Mouse (Mus musculus) adrenal gland, postnatal 36 days (tissue): ENCODE data around the gene Nppc. TPM values are rescaled to one million over a fixed set of nuclear protein-coding genes. Genes with fewer than 3 reads are reported as not detected.

Experiments used
- DNase-seq, 2 experiments: peaks; one replicate each; pipeline ENCODE4 v3.0.0; 2021; ENCODE audit warnings: mixed read lengths in 1 of 2
- microRNA-seq: library from miRNA; unstranded; fragments of <30 nt; microRNA quantifications from one replicate; pipeline ENCODE4 v1.2.0, GENCODE M21; 2021
- total RNA-seq, 2 experiments: library from RNA; stranded (reverse); gene quantifications; 2 replicates each; pipeline ENCODE4 v1.2.3; 2021

Gene Nppc
- total RNA-seq, 2 experiments from 2014 or later, result not detected

DNA sequence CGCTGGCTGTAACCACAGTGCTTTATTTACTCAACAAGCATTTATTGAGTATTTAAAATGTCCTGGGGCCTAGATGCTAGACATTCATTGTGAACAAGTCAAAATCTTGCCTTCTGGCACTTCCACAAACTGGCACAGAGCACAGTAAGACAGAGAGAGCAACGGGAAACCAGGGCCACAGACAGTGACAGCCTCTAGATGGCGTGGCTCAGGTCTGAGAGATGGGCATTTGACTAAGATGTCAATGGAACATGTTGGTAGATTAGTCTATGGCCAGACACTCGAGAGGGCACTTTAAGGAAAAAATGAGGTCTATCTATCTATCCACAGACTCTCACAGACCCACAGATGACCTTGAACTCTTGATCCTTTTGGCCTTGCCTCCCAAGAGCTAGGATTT is 17.7 kb downstream of the Nppc start:
- peak; percentile 8 to 10 for DNase-seq

DNA sequence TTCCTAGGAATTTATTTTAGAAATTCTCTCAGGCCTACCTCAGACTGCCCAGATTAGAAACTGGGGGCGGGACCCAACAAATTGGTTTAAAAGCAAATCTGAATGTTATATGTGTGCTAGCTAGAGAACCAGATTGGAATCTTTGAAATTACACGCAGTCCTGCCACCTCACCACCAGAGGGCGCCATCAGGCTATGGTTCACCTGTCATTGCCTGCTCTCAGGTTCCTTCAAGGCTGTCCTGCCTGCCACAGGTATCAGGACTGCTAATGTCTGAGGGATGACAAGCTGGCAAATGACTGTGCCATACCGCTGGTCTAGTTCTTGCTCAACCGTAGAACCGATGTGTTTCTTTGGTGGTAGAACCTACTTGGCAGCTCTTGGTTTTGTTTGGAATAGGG is 20.1 kb downstream of the Nppc start:
- DNase-seq, result peak; percentile 71 to 73

- no peak for DNase-seq
Observed at GRCm38 (mm10) chr1:86647517-86647916, 22.9 kb downstream of the Nppc start.

DNA sequence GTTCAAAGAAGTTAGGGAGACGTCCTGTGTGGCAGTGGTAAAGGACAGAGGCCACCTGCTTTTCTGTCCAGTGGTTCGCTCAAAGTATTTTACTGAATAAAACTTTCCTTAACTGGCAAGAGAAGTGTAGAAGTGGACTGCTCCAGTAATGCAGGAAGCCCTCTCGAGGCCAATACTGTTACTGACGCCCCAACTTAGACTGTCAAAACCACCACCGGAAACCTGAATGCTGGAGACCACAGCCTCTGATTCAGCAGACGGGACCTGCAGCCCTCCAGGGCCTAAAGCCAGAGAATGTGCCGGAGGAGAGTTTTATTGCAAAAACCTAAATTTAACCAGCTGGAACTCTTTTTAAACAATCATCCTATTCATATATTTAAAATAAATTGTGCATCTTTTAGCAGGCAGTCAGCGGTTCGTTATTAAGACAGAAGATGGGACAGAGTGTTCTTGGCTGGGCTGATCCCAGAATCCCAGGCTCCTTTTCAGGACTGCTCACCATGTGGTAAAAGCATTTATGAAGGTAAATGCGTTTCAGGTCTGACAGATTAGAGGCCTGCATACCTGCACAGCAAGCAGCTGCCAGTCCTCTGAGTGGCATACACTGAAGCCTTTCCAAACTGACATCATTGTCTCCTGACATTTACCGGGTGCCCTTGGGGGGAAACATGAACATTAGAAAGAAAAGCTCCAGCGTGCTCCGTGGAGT is 27.1 kb downstream of the Nppc start:
- DNase-seq, result no peak

DNA sequence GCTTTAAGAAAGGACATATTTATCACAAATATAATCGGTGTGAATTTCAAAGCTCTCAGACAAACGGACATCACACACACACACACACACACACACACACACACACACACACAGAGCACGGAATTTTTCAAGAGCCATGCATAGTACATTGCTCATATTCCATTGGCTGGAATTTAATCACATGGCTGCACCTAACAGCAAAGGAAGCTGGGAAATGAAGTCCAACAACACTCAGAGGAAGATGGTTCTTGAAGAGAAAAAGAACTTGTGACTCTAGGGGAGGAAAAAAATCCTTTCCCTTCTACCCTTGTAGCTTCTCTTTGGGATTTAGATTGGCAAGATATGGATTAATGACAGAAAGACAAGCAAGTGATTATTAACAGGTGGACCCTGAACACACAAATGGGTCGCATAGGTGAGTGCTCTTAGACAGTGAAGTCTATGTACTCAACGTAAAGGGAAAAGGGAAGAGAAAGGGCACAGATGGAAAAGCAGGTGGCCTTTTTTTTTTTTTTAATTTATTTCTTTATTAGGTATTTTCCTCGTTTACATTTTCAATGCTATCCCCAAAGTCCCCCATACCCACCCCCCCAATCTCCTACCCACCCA is 35.5 kb downstream of the Nppc start:
- peak in 1 of 2 experiments; percentile 12 for DNase-seq

- DNase-seq, result no peak
Observed at GRCm38 (mm10) chr1:86633840-86634750, 36.3 kb downstream of the Nppc start.

DNA sequence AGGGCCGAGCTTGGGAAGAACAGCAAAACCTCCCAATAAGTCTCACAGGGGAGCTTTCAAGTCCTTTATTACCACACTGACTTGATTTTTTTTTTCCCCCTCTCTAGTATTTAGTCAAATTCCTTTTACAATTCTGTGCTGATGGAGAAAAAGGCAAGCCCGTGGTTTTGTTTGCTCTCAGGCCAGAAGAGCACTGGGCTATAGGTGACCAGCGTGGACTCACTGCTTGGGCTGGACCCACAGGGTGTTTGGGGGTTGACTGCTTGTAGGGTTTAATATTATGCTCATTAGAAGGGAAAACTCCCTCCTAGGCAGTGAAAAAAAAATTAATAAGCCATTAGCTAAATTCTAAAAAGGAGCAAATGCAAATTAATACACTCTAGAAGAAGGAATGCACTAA is 36.9 kb downstream of the Nppc start:
- DNase-seq, result no peak

- DNase-seq, result no peak
Observed at GRCm38 (mm10) chr1:86632732-86633380, 37.5 kb downstream of the Nppc start.

DNA sequence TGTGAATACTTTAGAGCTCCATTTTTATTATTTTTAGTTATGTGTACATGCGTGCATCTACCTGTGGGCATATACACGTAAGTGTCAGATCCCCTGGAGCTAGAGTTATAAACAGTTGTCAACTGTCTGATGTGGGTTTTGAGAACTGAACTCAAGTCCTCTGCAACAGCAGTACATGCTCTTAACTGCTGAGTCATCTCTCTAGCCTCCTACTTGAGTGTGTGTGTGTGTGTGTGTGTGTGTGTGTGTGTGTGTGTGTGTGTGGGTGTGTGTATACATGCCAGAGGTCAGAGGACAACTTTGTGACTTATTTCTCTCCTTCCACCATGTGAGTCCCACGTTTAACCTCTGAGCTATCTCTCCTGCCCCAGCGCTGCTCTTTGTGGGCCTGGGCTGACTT is 39.8 kb downstream of the Nppc start:
- DNase-seq, result no peak

DNA sequence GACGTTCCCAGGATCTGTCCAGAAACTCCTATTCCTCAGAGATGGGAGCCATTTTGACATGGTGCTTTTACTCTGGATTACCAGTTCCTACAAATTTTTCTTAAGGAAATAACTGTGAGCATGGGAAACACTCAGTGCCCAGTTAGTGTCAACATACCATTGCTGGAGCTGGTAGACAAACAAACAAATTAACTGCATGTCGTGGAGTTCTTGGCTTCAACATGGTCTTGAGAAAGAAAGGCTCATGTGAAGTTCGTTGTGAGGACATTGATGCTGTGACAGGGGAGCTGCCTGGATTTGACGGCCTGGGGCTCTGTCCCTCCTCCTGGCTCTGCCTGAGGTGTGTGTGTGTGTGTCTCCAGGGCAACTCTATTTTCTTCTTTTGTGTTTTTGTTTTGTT is 40.4 kb downstream of the Nppc start:
- no peak for DNase-seq

DNA sequence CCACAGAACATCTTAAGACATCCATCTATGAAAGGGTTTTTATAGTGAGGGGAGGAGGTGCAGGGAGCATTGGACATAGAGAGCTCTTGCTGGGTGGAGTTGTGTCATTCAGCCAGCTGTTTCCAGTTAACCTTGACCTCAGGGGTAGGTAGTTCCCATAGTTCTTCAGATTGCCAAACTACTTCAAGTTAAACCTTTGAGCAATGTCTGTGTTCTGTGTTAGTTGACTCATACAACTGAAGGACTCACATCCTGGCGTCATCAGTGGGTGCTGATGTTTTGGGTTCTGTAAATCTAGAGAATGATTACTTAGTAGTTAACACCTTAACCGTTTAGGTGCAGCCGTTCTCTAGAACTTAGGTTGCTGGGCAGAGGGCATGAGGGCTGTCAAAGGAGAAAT is 42.1 kb downstream of the Nppc start:
- DNase-seq, result peak; percentile 27 to 40

DNA sequence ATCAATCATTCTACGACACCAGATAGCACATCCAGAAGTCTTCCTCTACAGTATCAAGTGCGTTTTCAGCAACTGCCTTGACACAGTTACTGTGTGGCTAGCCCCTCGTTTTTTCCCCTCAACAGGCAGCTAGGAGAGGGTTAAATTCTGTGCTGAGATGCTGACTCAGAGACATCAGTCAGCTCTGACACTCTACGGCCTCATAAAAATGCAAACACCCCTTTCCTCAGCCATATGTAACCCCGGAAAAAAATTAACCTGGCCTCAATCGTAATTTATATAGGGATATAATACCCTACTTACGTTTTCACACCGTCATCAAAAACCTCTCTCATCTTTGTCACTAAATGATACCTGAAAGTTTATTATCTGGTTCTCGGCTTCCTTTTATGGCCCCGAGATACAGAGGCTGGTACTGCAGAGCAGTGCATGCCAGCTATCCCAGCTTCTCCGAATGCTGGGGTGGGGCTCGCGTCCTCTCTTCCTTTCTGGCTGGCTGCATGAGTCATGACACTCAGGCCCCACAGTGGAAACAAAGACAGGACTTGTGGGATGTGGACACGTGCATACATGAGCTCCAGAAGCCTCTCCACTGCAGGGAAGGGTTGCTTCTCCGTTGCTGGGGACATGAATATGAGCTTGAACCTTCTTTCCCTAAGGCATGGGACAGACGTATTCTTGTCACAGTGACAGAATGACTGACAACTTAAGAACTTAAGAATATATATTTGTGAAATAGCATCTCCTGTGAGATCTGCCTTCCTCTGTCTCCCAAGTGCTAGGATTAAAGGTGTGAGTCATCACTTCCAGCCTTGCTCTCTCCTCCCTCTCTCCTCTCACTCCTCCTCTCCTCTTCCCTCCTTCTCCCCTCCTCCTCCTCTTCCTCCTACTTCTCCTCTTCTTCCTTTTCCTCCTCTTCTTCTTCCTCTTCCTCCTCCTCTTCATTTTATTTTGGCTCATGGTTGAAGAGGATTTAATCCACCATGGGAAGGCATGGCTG is 47.1 kb downstream of the Nppc start:
- peak; percentile 36 to 45 for DNase-seq

- DNase-seq, result peak; percentile 40 to 57
Observed at GRCm38 (mm10) chr1:86622296-86622695, 48.1 kb downstream of the Nppc start.

DNA sequence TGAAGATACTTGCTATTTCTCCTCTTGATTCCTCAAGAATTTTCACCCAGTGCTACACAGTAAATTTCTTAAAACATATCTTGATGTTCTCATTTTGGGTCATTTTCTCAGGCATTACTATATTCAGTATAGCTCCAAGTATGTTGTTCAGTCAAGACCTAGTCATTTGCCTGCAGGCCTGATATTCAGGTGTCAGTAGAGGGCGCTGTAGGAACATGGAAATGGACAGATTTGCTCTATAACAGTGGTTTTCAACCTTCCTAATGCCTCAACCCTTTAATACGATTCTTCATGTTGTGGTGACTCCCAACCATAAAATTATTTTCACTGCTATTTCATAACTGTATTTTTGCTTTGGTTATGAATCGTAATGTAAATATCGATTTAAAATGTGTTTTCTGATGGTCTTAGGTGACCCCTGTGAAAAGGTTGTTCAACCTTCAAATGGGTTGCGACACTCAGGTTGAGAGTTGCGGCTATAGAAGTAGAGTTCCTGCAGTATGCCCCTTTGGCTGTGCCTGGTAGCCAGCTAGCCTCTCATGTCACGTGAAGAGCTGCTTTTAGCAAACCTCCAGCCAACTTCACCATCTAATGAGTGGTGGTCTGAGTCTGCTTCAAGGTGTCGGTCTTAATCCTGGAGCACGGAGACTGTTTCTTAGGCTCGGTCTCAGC is 51.8 kb downstream of the Nppc start:
- DNase-seq, result peak; percentile 77 to 78

Small RNA genes lying within 50 kb of the gene (microRNA-seq; reads per million reads assigned to microRNA genes)
- not detected for gene Gm22955

Other genes with a start within 250 kb of the Nppc start
- not detected for gene Nmur1, start 244.3 kb downstream of the Nppc start, total RNA-seq
- gene Tex44, start 244.2 kb downstream of the Nppc start, total RNA-seq, result not detected
- 100 to 1,000 TPM; 546 to 552 TPM for gene Ptma, start 143.8 kb downstream of the Nppc start, total RNA-seq
- 10 to 100 TPM; 31.2 to 35.7 TPM for gene Pde6d, start 87.9 kb downstream of the Nppc start, total RNA-seq
- 10 to 100 TPM; 12.7 to 13.0 TPM for gene Cops7b, start 87.7 kb downstream of the Nppc start, total RNA-seq
- 10 to 100 TPM; 12.2 to 19.3 TPM for gene Dis3l2, start 33.2 kb upstream of the Nppc start, total RNA-seq